26 mouse cellular contexts compared by ENCODE assay signal in genomic region chr1:105150624-105151465, GRCm38 (mm10).
A peak's percentile ranks its signal among the peaks of the same experiment; 100 is the strongest.
DNase-seq lines count a peak whose midpoint lies in the region; ATAC-seq lines count a peak whose summit lies in the region.
"Had no signal": no experiment of that assay in that cellular context is flagged by ENCODE, and none has a peak within 500 bp of the region (broad histone marks: within the 10 kb centered on the region; RNA-seq: fewer than 3 reads in every experiment).

No protein-coding gene starts in this region.

- no peak overlapping the region for H3K27ac ChIP-seq in hindbrain, embryonic 11.5 days (ENCODE audit: low read depth, low read length)
- H3K27ac ChIP-seq in hindbrain, embryonic 10.5 days: no peak overlapping the region
- 0 out of 2 replicates have a peak overlapping the region, but pooled peaks have one; percentile 41 for H3K27ac ChIP-seq in hindbrain, embryonic 13.5 days
- peak overlapping the region; percentile 8; the same call in 1 of the 2 replicates for H3K27ac ChIP-seq in midbrain, embryonic 13.5 days
- H3K27ac ChIP-seq: gastrocnemius, adult 2 months; intestine, embryonic 15.5 days; limb, embryonic 12.5 days; liver, embryonic 15.5 days; stomach, postnatal 0 days had no signal

- H3K4me2 ChIP-seq in hindbrain, embryonic 11.5 days (replicated peaks; ENCODE audit: low read depth, low read length): no peak overlapping the region
- no peak overlapping the region for H3K4me2 ChIP-seq in hindbrain, embryonic 13.5 days
- no peak overlapping the region for H3K4me2 ChIP-seq in midbrain, embryonic 13.5 days (replicated peaks)
- H3K4me2 ChIP-seq: heart, embryonic 11.5 days; intestine, embryonic 15.5 days; limb, embryonic 12.5 days; liver, embryonic 15.5 days; lung, embryonic 14.5 days had no signal

- no peak overlapping the region for H3K4me3 ChIP-seq in hindbrain, embryonic 11.5 days (ENCODE audit: low read depth, low read length)
- H3K4me3 ChIP-seq in hindbrain, embryonic 10.5 days: no peak overlapping the region
- no peak overlapping the region for H3K4me3 ChIP-seq in hindbrain, embryonic 13.5 days
- H3K4me3 ChIP-seq in midbrain, embryonic 13.5 days (replicated peaks): no peak overlapping the region
- H3K4me3 ChIP-seq: gastrocnemius, adult 2 months; intestine, embryonic 15.5 days; limb, embryonic 12.5 days; liver, embryonic 15.5 days had no signal

- H3K4me1 ChIP-seq in hindbrain, embryonic 11.5 days (replicated peaks; ENCODE audit: control insufficient read depth, insufficient read depth, low read length): no peaks in the 10 kb centered on the region
- H3K4me1 ChIP-seq in hindbrain, embryonic 10.5 days (replicated peaks): 0 out of 2 replicates have a peak, but pooled peaks cover 2% of the 10 kb centered on the region
- 0 out of 2 replicates have a peak, but pooled peaks cover 7% of the 10 kb centered on the region for H3K4me1 ChIP-seq in hindbrain, embryonic 13.5 days (replicated peaks)
- H3K4me1 ChIP-seq in midbrain, embryonic 13.5 days (replicated peaks): peaks cover 9% of the 10 kb centered on the region
- H3K4me1 ChIP-seq: intestine, embryonic 15.5 days; limb, embryonic 12.5 days; liver, embryonic 15.5 days had no signal

- H3K36me3 ChIP-seq in hindbrain, embryonic 11.5 days (ENCODE audit: control insufficient read depth, insufficient read depth, low read length): no peaks in the 10 kb centered on the region
- H3K36me3 ChIP-seq in hindbrain, embryonic 10.5 days: no peaks in the 10 kb centered on the region
- H3K36me3 ChIP-seq in hindbrain, embryonic 13.5 days: no peaks in the 10 kb centered on the region
- H3K36me3 ChIP-seq in midbrain, embryonic 13.5 days: no peaks in the 10 kb centered on the region
- H3K36me3 ChIP-seq: intestine, embryonic 15.5 days; limb, embryonic 12.5 days; liver, embryonic 15.5 days had no signal

- peak; percentile 1 for DNase-seq in hindbrain, embryonic 11.5 days (ENCODE audit: low spot score)
- no peak for DNase-seq in hindbrain, embryonic 10.5 days (ENCODE audit: low spot score)
- peak; percentile 11 for DNase-seq in brain, adult 2 months (ENCODE audit: low read depth, low spot score)
- no peak for DNase-seq in lung, postnatal 4 days
- DNase-seq in adipocyte (ENCODE audit: low spot score): no peak
- no peak for DNase-seq in cerebellum, postnatal 25 days
- DNase-seq: adrenal gland, postnatal 14 days; gastrocnemius, adult 2 months; gastrocnemius, postnatal 36 days; heart, adult 18-20 months; kidney, adult 2 months; kidney, postnatal 10 days; lung, embryonic 14.5 days; lung, postnatal 14 days; right cerebral cortex, postnatal 4 days; thymus, adult 18-20 months; thymus, postnatal 25 days had no signal

- no peaks in the 10 kb centered on the region for H3K9me3 ChIP-seq in hindbrain, embryonic 11.5 days (ENCODE audit: control insufficient read depth, low read length)
- no peaks in the 10 kb centered on the region for H3K9me3 ChIP-seq in hindbrain, embryonic 10.5 days
- H3K9me3 ChIP-seq in hindbrain, embryonic 13.5 days: no peaks in the 10 kb centered on the region
- no peaks in the 10 kb centered on the region for H3K9me3 ChIP-seq in midbrain, embryonic 13.5 days
- H3K9me3 ChIP-seq: intestine, embryonic 15.5 days; limb, embryonic 12.5 days; liver, embryonic 15.5 days had no signal

- 85% methylated on average over 12 of the region's 12 CpGs for WGBS in hindbrain, embryonic 11.5 days
- WGBS in hindbrain, embryonic 10.5 days: 87% methylated on average over 12 of the region's 12 CpGs
- 71% methylated on average over 12 of the region's 12 CpGs for WGBS in hindbrain, embryonic 13.5 days
- 68% methylated on average over 12 of the region's 12 CpGs for WGBS in midbrain, embryonic 13.5 days

- no peaks in the 10 kb centered on the region for H3K27me3 ChIP-seq in hindbrain, embryonic 11.5 days (ENCODE audit: control insufficient read depth, insufficient read depth, low read length)
- no peaks in the 10 kb centered on the region for H3K27me3 ChIP-seq in hindbrain, embryonic 10.5 days (ENCODE audit: insufficient read depth, poor library complexity, severe bottlenecking)
- H3K27me3 ChIP-seq in hindbrain, embryonic 13.5 days: no peaks in the 10 kb centered on the region
- H3K27me3 ChIP-seq in midbrain, embryonic 13.5 days: no peaks in the 10 kb centered on the region
- H3K27me3 ChIP-seq: intestine, embryonic 15.5 days; limb, embryonic 12.5 days; liver, embryonic 15.5 days; Patski had no signal

- ATAC-seq in hindbrain, embryonic 11.5 days (ENCODE audit: low FRiP score): peak; percentile 57; the same call in 1 of the 2 replicates
- ATAC-seq in hindbrain, embryonic 13.5 days (ENCODE audit: low FRiP score): peak; percentile 56; the same call in 1 of the 2 replicates
- 0 out of 2 replicates have a peak, but pooled peaks have one; percentile 59 for ATAC-seq in midbrain, embryonic 13.5 days
- ATAC-seq: forebrain, embryonic 16.5 days; intestine, embryonic 15.5 days; Patski had no signal

- no peak overlapping the region for H3K9ac ChIP-seq in hindbrain, embryonic 11.5 days (ENCODE audit: low read depth, low read length)
- no peak overlapping the region for H3K9ac ChIP-seq in hindbrain, embryonic 13.5 days
- H3K9ac ChIP-seq in midbrain, embryonic 13.5 days (replicated peaks): no peak overlapping the region
- H3K9ac ChIP-seq: intestine, embryonic 15.5 days; limb, embryonic 12.5 days; liver, embryonic 15.5 days; lung, embryonic 14.5 days had no signal

Comparison
In these comparisons a context has a peak if more than half of its experiments do, and no peak if none do; other contexts are left out.
1. DNase-seq: peak in hindbrain, embryonic 11.5 days (single experiment) and brain, adult 2 months (single experiment); none in hindbrain, embryonic 10.5 days (single experiment), lung, postnatal 4 days (0 of 2), adipocyte (single experiment) and cerebellum, postnatal 25 days (0 of 2).
2. H3K27ac ChIP-seq: peak in hindbrain, embryonic 13.5 days (single experiment) and midbrain, embryonic 13.5 days (single experiment); none in hindbrain, embryonic 11.5 days (single experiment) and hindbrain, embryonic 10.5 days (single experiment).
3. Peak in every context shown above with its lines, with median percentiles within 50 percentile points of each other: ATAC-seq.